Mouse (Mus musculus): ENCODE measurements around the gene Mtcl1.

DNA sequence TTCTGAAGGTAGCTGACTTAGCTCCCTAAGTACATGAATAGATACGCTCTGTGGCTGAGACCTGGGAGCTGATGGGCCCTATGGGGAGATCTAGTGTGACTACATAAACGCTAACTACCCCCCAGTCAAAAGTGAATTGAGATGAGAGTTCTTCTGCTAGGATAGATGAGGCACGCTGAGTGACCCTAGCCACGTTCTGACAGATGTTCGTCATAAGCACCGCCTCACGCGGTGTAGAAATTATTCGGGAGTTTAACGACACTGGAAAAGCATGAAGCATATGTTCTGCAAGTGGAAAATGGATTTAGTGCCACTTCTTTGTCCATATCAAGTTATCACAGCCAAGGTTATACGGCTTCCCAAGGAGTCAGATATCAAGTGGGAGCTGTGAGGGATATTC lies 98.9 kb downstream of the Mtcl1 start:
- TF ChIP-seq CTCF (IDR thresholded peaks at IDR 0.05; ENCODE audit: borderline replicate concordance, control insufficient read depth, extremely low read depth, insufficient read depth, low read length, poor library complexity) (no peak), POLR2A (IDR thresholded peaks at IDR 0.05; ENCODE audit: control insufficient read depth, extremely low read depth, insufficient read depth, low read length, poor library complexity) (no peak)
